Mouse (Mus musculus): ENCODE data around the gene Aloxe3. TPM values are rescaled to one million over a fixed set of nuclear protein-coding genes. Genes with fewer than 3 reads are reported as not detected.
A peak's percentile ranks its signal among the peaks of the same experiment; 100 is the strongest.

Aloxe3 gene
- total RNA-seq, 1 experiment = 0.49 TPM

DNA sequence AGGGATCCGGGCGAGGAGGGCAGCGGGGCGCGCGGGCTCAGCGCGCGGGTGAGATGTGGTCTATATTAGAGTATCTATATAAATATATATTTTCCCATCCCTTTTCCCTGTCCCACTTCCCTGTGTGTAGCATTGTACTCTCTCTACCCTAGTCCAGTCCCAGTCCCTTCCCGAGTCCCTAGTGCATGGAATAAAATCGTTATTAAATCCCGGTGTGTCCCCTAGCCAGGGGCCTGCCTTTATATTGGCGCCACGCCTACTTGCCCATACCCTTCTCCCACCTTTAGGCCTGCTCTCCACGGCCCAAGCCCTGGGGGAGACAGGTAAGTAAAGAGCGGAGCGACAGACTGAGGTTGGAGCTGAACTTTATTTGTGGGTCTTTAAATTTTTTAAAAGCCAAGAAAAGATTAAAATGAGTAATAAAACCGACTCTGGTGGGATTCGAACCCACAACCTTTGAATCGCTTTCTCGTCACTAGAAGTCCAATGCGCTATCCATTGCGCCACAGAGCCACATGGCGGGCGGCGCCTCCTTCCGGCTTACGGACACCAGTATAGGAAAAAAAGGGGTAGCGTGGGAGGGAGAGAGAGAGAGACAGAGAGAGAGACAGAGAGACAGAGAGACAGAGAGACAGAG lies 2.5 kb upstream of the Aloxe3 start:
- Histone ChIP-seq H3K4me1 (ENCODE audit: control insufficient read depth in 2 of 2, insufficient read depth in 2 of 2, low read length in 2 of 2, poor library complexity in 1 of 2) (peaks cover 0 to 6% of the 10 kb centered on the region in 2 experiments; a peak in 2 of 4 replicates), H3K36me3 (ENCODE audit: control insufficient read depth, insufficient read depth, low read length, poor library complexity, severe bottlenecking) (no peaks in the 10 kb centered on the region), H3K9me3 (ENCODE audit: control insufficient read depth, insufficient read depth, low read depth, low read length) (no peaks in the 10 kb centered on the region), H3K9ac (ENCODE audit: insufficient read depth, low read depth, low read length, poor library complexity, severe bottlenecking) (no peak overlapping the region), H3K27ac (ENCODE audit: insufficient read depth, low read depth, low read length, poor library complexity, severe bottlenecking) (no peak overlapping the region), H3K4me3 (ENCODE audit: insufficient read depth in 1 of 2, low read depth in 1 of 2, low read length in 2 of 2, poor library complexity in 1 of 2, severe bottlenecking in 1 of 2) (peak overlapping the region; percentile 68 to 82)
- no peak for TF ChIP-seq HCFC1 (IDR thresholded peaks at IDR 0.05; ENCODE audit: borderline replicate concordance, insufficient read depth, low read length)
- TF ChIP-seq CHD2 (IDR thresholded peaks at IDR 0.05; ENCODE audit: low read depth, low read length) = no peak
- in situ Hi-C loops (cut with MboI; ENCODE audit: low sequenced_read_pairs in 2 of 2, unreplicated experiment in 2 of 2) = no loop called here
- peak; percentile 85 for DNase-seq (ENCODE audit: low read depth, low spot score)

DNA sequence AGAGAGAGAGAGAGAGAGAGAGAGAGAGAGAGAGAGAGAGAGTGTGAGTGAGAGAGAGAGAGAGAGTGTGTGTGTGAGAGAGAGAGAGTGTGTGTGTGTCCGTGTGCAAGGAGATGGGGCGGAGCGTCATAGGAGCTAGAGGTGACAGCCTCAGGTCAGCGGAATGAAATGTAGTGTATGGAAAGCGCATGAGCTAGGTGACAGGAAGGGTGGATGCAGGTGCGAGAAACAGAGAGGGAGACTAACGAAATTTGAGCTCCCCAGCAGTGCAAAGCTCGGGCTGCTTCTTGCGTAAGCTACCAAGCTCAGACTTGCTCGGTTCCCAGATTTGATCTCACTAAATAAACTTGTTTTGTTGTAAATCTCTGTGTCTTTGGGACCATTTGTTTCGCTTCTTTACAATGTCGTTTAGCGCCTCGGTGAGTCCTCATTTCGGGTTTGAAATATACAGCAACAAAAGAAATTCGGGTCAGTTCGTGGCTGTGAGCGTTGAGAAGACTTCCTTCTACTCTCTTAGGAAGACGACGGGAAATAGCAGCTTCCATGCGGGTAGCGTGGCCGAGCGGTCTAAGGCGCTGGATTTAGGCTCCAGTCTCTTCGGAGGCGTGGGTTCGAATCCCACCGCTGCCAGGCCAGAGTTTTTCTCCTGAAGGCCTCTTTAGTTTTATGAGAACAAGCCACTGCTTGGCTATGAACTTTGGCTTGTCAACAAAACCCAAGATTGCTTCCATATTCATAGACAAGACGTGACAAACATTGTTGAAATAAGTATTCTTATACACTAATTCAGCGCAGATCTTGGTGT lies 1.8 kb upstream of the Aloxe3 start:
- Histone ChIP-seq H3K27ac (ENCODE audit: insufficient read depth, low read depth, low read length, poor library complexity, severe bottlenecking) (no peak overlapping the region), H3K4me1 (ENCODE audit: control insufficient read depth in 2 of 2, insufficient read depth in 2 of 2, low read length in 2 of 2, poor library complexity in 1 of 2) (peaks cover 0 to 6% of the 10 kb centered on the region in 2 experiments; a peak in 2 of 4 replicates)
- DNase-seq (ENCODE audit: low read depth, low spot score) = peak; percentile 86

DNA sequence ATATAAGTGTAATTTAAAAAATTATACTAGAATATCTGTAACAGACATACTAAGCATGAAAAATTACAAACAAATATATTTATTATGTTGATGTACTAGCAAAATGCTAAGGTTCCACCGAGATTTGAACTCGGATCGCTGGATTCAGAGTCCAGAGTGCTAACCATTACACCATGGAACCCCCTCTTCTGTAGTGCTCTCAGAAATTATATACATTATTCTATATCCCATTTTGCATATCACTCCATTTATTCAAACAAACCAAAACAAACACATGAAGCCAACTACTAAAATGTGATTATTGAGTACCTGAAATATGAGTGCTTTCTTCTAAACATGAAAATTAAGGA lies 1.2 kb upstream of the Aloxe3 start:
- Histone ChIP-seq H3K9me3 (ENCODE audit: control insufficient read depth, insufficient read depth, low read depth, low read length) (no peaks in the 10 kb centered on the region), H3K27ac (ENCODE audit: insufficient read depth, low read depth, low read length, poor library complexity, severe bottlenecking) (no peak overlapping the region), H3K4me1 (ENCODE audit: control insufficient read depth in 2 of 2, insufficient read depth in 2 of 2, low read length in 2 of 2, poor library complexity in 1 of 2) (peaks cover 0 to 6% of the 10 kb centered on the region in 2 experiments; a peak in 2 of 4 replicates), H3K36me3 (ENCODE audit: control insufficient read depth, insufficient read depth, low read length, poor library complexity, severe bottlenecking) (no peaks in the 10 kb centered on the region), H3K4me3 (ENCODE audit: insufficient read depth in 1 of 2, low read depth in 1 of 2, low read length in 2 of 2, poor library complexity in 1 of 2, severe bottlenecking in 1 of 2) (peak overlapping the region in 1 of 2 experiments; percentile 82; a peak in 2 of 4 replicates), H3K9ac (ENCODE audit: insufficient read depth, low read depth, low read length, poor library complexity, severe bottlenecking) (no peak overlapping the region)
- DNase-seq (ENCODE audit: low read depth, low spot score) = no peak
- in situ Hi-C loops (cut with MboI; ENCODE audit: low sequenced_read_pairs in 2 of 2, unreplicated experiment in 2 of 2) = no loop called here
- no peak for TF ChIP-seq ZNF384 (IDR thresholded peaks at IDR 0.05; ENCODE audit: low read depth, low read length)
- TF ChIP-seq MAFK (IDR thresholded peaks at IDR 0.05; ENCODE audit: insufficient read depth, low read depth, low read length) = peak; percentile 85

More for the DNA sequence above, 1.8 kb upstream of the Aloxe3 start:
- TF ChIP-seq CHD2 (IDR thresholded peaks at IDR 0.05; ENCODE audit: low read depth, low read length) (no peak), ZNF384 (IDR thresholded peaks at IDR 0.05; ENCODE audit: low read depth, low read length) (no peak), HCFC1 (IDR thresholded peaks at IDR 0.05; ENCODE audit: borderline replicate concordance, insufficient read depth, low read length) (0 out of 2 replicates have a peak, but pooled peaks have one; percentile 58), MAFK (IDR thresholded peaks at IDR 0.05; ENCODE audit: insufficient read depth, low read depth, low read length) (peak; percentile 79; the same call in 1 of the 2 replicates), ZC3H11A (IDR thresholded peaks at IDR 0.05; ENCODE audit: borderline replicate concordance, low read depth, low read length) (no peak)
- Histone ChIP-seq H3K9me3 (ENCODE audit: control insufficient read depth, insufficient read depth, low read depth, low read length) (no peaks in the 10 kb centered on the region), H3K4me3 (ENCODE audit: insufficient read depth in 1 of 2, low read depth in 1 of 2, low read length in 2 of 2, poor library complexity in 1 of 2, severe bottlenecking in 1 of 2) (peak overlapping the region; percentile 58 to 82), H3K9ac (ENCODE audit: insufficient read depth, low read depth, low read length, poor library complexity, severe bottlenecking) (0 out of 2 replicates have a peak overlapping the region, but pooled peaks have one; percentile 2), H3K36me3 (ENCODE audit: control insufficient read depth, insufficient read depth, low read length, poor library complexity, severe bottlenecking) (no peaks in the 10 kb centered on the region)
- in situ Hi-C loops (cut with MboI; ENCODE audit: low sequenced_read_pairs in 2 of 2, unreplicated experiment in 2 of 2) = no loop called here

DNA sequence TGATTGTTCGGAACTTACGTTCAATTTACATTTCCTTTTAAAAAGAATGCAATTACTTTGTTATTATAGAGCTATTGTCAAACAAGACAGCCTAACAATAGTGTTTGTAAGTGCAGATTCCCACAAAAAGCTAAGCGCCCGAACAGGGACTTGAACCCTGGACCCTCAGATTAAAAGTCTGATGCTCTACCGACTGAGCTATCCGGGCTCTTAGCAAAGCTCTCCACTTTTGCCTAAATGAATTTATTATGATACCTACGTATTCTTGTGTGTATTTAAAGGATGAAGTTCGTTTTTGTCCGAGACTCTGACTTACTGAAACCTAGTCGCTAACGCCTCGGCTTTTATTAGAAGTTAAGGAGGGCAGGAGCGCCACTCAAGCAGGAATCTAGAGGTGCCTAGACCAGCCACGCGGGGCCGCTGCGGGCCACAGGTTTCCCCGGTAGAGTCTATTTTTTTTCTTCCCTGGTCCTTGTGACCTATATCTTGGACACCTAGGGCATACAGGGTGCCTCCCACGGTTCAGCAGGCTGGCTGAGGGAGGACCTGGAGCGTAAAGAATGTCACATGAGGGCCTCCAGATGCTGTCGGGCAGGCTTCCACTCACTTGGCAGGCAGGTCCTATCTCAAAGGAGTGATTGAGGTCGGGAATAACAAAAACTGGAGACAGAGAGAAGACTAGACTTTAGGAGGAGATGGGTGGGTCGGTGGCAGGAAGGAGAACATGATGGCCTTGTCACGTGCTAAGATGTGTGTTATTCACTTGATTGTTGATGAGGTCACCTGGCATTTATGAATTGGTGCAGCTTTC lies 450 bp upstream of the Aloxe3 start:
- peak; percentile 90 for DNase-seq (ENCODE audit: low read depth, low spot score)
- Histone ChIP-seq H3K9me3 (ENCODE audit: control insufficient read depth, insufficient read depth, low read depth, low read length) (no peaks in the 10 kb centered on the region), H3K36me3 (ENCODE audit: control insufficient read depth, insufficient read depth, low read length, poor library complexity, severe bottlenecking) (no peaks in the 10 kb centered on the region), H3K27ac (ENCODE audit: insufficient read depth, low read depth, low read length, poor library complexity, severe bottlenecking) (0 out of 2 replicates have a peak overlapping the region, but pooled peaks have one; percentile 13), H3K4me1 (ENCODE audit: control insufficient read depth in 2 of 2, insufficient read depth in 2 of 2, low read length in 2 of 2, poor library complexity in 1 of 2) (peaks cover 0 to 10% of the 10 kb centered on the region in 2 experiments; a peak in 2 of 4 replicates), H3K4me3 (ENCODE audit: insufficient read depth in 1 of 2, low read depth in 1 of 2, low read length in 2 of 2, poor library complexity in 1 of 2, severe bottlenecking in 1 of 2) (peak overlapping the region; percentile 53 to 64), H3K9ac (ENCODE audit: insufficient read depth, low read depth, low read length, poor library complexity, severe bottlenecking) (peak overlapping the region; percentile 24)
- TF ChIP-seq ZNF384 (IDR thresholded peaks at IDR 0.05; ENCODE audit: low read depth, low read length) (peak; percentile 92), HCFC1 (IDR thresholded peaks at IDR 0.05; ENCODE audit: borderline replicate concordance, insufficient read depth, low read length) (0 out of 2 replicates have a peak, but pooled peaks have one; percentile 22), MAFK (IDR thresholded peaks at IDR 0.05; ENCODE audit: insufficient read depth, low read depth, low read length) (peak; percentile 92), ZC3H11A (IDR thresholded peaks at IDR 0.05; ENCODE audit: borderline replicate concordance, low read depth, low read length) (no peak), CHD2 (IDR thresholded peaks at IDR 0.05; ENCODE audit: low read depth, low read length) (no peak)
- in situ Hi-C loops (cut with MboI; ENCODE audit: low sequenced_read_pairs in 2 of 2, unreplicated experiment in 2 of 2) = loop anchor here in 1 of 2 experiments (5.0 kb wide), 1 partner anchor 63 kb away; no protein-coding TSS in a partner anchor

All from ES-E14 (cell line).